In the genomic region with DNA sequence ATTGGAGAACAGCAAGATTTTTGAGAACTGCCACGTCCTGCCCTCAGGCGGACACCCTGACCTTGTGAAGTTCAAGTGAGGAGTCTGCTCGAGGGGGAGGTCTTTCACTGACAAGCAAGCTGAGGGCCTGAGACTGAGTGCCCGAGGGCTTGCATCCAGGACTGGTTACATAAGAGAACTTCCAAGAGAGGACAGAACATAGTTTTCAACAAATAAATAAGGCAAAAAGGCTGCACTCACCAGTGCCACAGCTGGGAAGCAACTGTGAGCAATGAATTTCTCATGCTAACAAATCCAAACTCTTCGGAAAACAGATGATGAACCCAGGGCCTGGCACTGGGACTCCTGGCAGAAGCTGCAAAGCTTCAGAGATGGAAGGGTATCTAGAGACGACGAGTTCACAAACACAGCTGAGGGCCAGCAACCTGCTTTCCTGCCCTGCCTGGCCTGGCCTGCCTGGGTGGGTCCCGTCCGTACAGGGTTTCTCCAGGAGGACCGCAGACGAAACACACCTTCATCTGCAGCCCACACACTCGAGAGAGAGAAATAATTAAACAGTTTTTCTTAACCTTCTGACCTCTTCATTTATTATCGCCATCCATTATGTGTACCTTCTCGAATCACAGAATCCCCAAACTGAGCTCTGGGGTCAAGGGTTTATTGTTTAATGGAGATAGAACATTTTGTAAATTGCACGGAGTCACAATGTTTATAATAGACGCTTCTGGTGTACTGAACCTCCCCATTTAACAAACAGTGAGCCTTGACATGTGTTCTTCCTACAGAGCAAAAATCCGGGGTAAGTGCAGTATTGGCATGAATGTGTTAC, we compare ENCODE assay signal across 11 mouse cellular contexts.
DNase-seq lines count a peak whose midpoint lies in the region; ATAC-seq lines count a peak whose summit lies in the region.
"Had no signal": no experiment of that assay in that cellular context is flagged by ENCODE, and none has a peak within 500 bp of the region (broad histone marks: within the 10 kb centered on the region; RNA-seq: fewer than 3 reads in every experiment).

No protein-coding gene starts in this region.

- peak; percentile 4 for DNase-seq in cerebellum, adult 9-11 months
- DNase-seq in cerebellum, postnatal 36 days = no peak
- DNase-seq in adipocyte (ENCODE audit: low spot score) (peak; percentile 5), liver (no peak), MN1 (ENCODE audit: low spot score) (no peak)
- peak; percentile 55 for DNase-seq in heart, postnatal 25 days (ENCODE audit: low spot score)
- DNase-seq in lung, postnatal 10 days = peak; percentile 79
- DNase-seq: B cell, adult 2 months; cerebellum, adult 11-12 months had no signal

- ATAC-seq in erythroblast, adult 5-6 weeks (replicated peaks; ENCODE audit: low FRiP score, poor library complexity, severe bottlenecking) = no peak
- ATAC-seq: midbrain, embryonic 13.5 days had no signal

- intact Hi-C loops in heart, postnatal 25 days (cut with DNase I) = loop anchor here (5.0 kb wide), 2 partner anchors 395 to 710 kb away; no protein-coding TSS in a partner anchor

Comparison
In these comparisons a context has a peak if more than half of its experiments do, and no peak if none do; other contexts are left out.
1. DNase-seq: peak in cerebellum, adult 9-11 months (single experiment), adipocyte (single experiment), heart, postnatal 25 days (single experiment) and lung, postnatal 10 days (single experiment); none in cerebellum, postnatal 36 days (0 of 2), liver (single experiment) and MN1 (single experiment).